Mouse (Mus musculus) kidney, embryonic 16.5 days (tissue): Measurements from ENCODE around the gene Msln. TPM values are rescaled to one million over a fixed set of nuclear protein-coding genes. Genes with fewer than 3 reads are reported as not detected.

Experiments used
- ATAC-seq: fragments of 200-750 bp; cut with Nextera tagmentation; 2 replicates; pipeline ENCODE4 v1.8.0; 2017; ENCODE audit warnings: moderate TSS enrichment; ENCODE audit not compliant: low FRiP score, low TSS enrichment
- H3K27ac ChIP-seq: fragments of 300-500 bp; sonication (generic); 2 replicates; pipeline ENCODE4 v1.5.1; 2014; ENCODE audit warnings: low read length
- H3K27me3 ChIP-seq: fragments of 300-500 bp; sonication (generic); 2 replicates; pipeline ENCODE4 v1.6.1; 2014; ENCODE audit warnings: low read length, control low read depth, mixed read lengths; ENCODE audit not compliant: insufficient read depth
- H3K36me3 ChIP-seq: fragments of 300-500 bp; sonication (generic); 2 replicates; pipeline ENCODE4 v1.6.1; 2014; ENCODE audit warnings: low read length, control low read depth, mixed read lengths; ENCODE audit not compliant: insufficient read depth
- H3K4me1 ChIP-seq: fragments of 300-500 bp; sonication (generic); 2 replicates; pipeline ENCODE4 v1.6.1; 2014; ENCODE audit warnings: low read length, control low read depth, mixed read lengths; ENCODE audit not compliant: insufficient read depth
- H3K4me2 ChIP-seq: fragments of 300-500 bp; sonication (generic); replicated peaks from 2 replicates; pipeline ENCODE4 v1.6.1; 2014; ENCODE audit warnings: low read depth, low read length
- H3K4me3 ChIP-seq: fragments of 300-500 bp; sonication (generic); 2 replicates; pipeline ENCODE4 v1.5.1; 2014; ENCODE audit warnings: mild to moderate bottlenecking, low read length
- H3K9ac ChIP-seq: fragments of 300-500 bp; sonication (generic); replicated peaks from 2 replicates; pipeline ENCODE4 v1.6.1; 2014; ENCODE audit warnings: low read length
- H3K9me3 ChIP-seq: fragments of 300-500 bp; sonication (generic); 2 replicates; pipeline ENCODE4 v1.6.1; 2016; ENCODE audit warnings: low read length, control low read depth
- WGBS: fragments of 180-500 bp; shearing (Covaris S2); extraction: QIAGEN DNeasy Blood & Tissue Kit; methylation state at CpG from one replicate; pipeline ENCODE4 v1.1.7; 2014; 5-methylcytosine and 5-hydroxymethylcytosine counted together
- microRNA-seq: library from miRNA; unstranded; fragments of <30 nt; microRNA quantifications from one replicate; pipeline ENCODE4, GENCODE M21; 2016
- polyA plus RNA-seq: library from polyadenylated mRNA; unstranded; fragments of >200 nt; fragmentation: Nextera tagmentation; extraction: Ambion mirVana; gene quantifications from 2 replicates; pipeline ENCODE4 v1.2.1, GENCODE M21; 2015

Gene Msln
- polyA plus RNA-seq, 1 experiment from 2014 or later: 7.8 TPM

DNA sequence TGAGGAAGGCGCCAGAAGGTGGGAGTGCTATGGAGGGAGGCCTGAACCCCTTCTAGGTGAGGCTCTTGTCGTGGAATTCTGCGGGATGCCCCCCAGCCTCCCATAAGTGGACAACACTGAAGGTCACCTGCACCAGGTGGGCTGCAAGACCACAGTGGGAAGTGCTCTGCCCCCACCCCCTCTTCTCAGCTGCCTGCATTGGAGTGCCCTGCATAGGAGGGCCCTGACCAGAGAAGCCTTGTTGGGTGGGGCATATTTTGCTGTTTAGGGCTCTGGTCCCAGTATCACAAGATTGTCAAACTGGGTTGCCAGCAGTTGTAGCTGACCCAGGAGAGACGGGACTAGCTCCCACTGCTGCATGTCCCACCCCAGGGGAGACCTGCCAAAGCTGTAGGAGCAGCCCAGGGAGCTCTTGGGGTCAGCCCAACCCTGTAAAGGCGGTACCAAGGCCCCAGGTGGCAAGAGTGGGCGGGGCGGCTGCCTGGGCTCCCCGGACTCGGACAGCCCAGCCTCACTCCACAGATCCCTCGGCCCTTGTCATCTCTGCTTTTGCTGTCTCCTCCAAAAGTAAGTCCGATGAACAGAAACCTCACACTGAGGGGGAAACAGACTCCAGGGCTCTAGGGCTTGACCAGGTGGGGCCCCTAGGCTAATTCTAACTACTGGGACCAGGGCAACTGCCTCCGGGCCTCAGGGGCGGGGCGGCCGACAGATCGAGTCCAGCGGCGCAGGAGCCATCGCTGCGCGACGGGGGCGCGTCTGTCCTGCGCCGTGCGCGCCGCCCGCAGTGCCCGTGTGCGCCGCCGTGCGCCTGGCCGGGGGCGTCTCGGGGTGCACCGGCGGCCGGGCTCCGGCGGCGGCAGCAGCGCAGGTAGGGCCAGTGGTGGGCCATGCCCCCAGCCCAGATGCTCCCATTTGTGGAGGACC, 37.2 kb downstream of the Msln start, which contains the start of gene Gng13:
TSS of gene Gng13 (plus strand) at position 461 of the 927 bp plus-strand sequence.
- WGBS: 2% methylated on average over 45 of the region's 45 CpGs
- Histone ChIP-seq H3K9me3 (no peaks in the 10 kb centered on the region), H3K27ac (no peak within 1 kb of the TSS), H3K27me3 (peaks cover 18% of the 10 kb centered on the region), H3K4me2 (peak within 1 kb of the TSS; percentile 66), H3K36me3 (peaks cover 22% of the 10 kb centered on the region), H3K4me3 (peak within 1 kb of the TSS; percentile 44), H3K4me1 (peaks cover 15% of the 10 kb centered on the region), H3K9ac (peak within 1 kb of the TSS; percentile 61)
- peak; percentile 62; the same call in 1 of the 2 replicates for ATAC-seq

DNA sequence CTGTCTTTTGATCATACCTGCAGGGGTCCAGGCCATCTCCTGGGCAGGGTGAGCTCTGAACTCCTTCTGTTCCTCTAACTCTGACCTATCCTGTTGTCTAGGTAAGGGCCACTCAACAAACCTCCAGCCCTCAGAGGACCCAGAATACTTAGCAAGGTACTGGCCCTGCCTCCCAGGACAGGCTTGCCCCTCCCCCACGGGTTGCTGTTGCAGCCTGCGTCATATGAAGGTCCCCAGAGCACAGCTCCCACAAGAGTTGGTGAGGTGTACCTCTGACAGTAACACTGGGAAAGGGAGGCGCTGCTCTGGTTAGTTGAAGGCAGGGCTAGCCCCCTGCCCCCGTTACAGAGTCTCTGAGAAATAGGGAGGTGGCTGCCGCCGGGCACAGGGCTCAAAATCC, 38.0 kb downstream of the Msln start:
- ATAC-seq: no peak
- no peak overlapping the region for H3K4me3 ChIP-seq
- H3K4me1 ChIP-seq: peaks cover 15% of the 10 kb centered on the region
- no peak overlapping the region for H3K9ac ChIP-seq
- H3K27ac ChIP-seq: no peak overlapping the region
- 8% methylated on average over 6 of the region's 6 CpGs for WGBS
- peaks cover 19% of the 10 kb centered on the region for H3K36me3 ChIP-seq
- H3K4me2 ChIP-seq: no peak overlapping the region
- no peaks in the 10 kb centered on the region for H3K9me3 ChIP-seq
- H3K27me3 ChIP-seq: peaks cover 18% of the 10 kb centered on the region

DNA sequence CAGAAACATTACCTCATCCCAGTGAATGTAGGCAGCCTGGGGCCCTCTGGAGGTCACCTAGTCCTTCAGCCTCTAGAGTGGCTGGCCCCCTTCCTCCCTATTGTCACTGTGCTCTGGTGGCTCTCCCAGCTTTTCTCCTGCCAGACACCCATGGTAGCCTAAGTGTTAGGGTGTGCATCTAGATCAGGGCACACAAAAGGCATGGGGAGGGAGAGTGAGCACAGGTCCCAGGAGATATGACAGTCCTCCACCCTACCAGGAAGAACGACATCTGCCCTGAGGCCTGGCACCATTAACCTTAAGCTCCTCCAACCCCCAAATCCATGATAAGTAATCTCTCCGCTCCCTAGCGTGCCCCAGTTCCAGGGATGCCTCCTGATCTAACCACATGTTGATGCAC, 38.6 kb downstream of the Msln start:
- Histone ChIP-seq H3K9me3 (no peaks in the 10 kb centered on the region), H3K4me3 (no peak overlapping the region), H3K4me2 (no peak overlapping the region), H3K27ac (no peak overlapping the region), H3K9ac (no peak overlapping the region), H3K4me1 (peaks cover 15% of the 10 kb centered on the region), H3K27me3 (peaks cover 18% of the 10 kb centered on the region), H3K36me3 (peaks cover 13% of the 10 kb centered on the region)
- ATAC-seq: no peak
- 65% methylated on average over 3 of the region's 3 CpGs for WGBS

DNA sequence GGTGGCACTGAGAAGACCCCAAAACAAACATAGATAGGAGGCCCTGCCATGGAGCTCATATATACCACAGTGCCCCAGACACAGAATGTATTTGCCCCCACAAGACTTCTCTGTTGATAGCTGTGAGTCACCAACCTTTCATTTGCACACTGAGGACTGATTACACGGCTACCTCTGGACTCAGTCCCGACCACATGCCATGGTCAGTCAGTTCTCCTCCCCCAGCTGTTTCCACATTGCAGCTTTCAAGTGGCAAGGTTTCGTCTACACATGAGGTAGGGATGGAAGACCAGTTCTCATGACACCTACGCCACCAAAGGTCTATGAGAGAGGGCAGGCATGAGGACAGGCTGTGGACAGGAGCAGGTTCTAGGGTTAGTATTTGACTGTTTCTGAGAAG, 43.0 kb downstream of the Msln start:
- Histone ChIP-seq H3K4me2 (no peak overlapping the region), H3K36me3 (no peaks in the 10 kb centered on the region), H3K27me3 (peaks cover 5% of the 10 kb centered on the region; the same call in 1 of the 2 replicates), H3K9me3 (0 out of 2 replicates have a peak, but pooled peaks cover 5% of the 10 kb centered on the region), H3K4me3 (no peak overlapping the region), H3K27ac (no peak overlapping the region), H3K4me1 (peaks cover 2% of the 10 kb centered on the region; the same call in 1 of the 2 replicates), H3K9ac (no peak overlapping the region)
- 77% methylated on average over 4 of the region's 4 CpGs for WGBS
- ATAC-seq: no peak

DNA sequence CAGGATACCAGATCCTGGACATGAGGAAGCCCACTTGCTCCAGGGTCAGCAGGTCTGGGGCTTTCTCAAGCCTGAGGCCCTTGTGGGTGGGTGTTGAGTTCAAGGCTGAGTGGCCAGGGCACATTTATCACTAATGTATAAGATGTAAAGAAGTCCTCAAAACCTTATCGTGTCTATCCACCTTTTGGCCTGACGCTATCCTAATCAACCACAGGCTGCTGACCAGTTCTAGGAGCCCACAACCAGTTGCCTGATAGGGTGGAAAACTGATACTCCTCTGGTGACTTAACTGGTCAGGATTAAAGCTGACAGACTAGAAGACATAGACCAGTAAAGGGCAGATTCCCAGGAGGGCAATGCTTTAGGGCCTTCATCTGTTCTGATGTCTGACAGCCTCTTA, 44.2 kb downstream of the Msln start:
- no peaks in the 10 kb centered on the region for H3K27me3 ChIP-seq
- H3K9me3 ChIP-seq: 0 out of 2 replicates have a peak, but pooled peaks cover 5% of the 10 kb centered on the region
- H3K27ac ChIP-seq: no peak overlapping the region
- H3K4me3 ChIP-seq: no peak overlapping the region
- no peak overlapping the region for H3K4me2 ChIP-seq
- H3K36me3 ChIP-seq: no peaks in the 10 kb centered on the region
- no peaks in the 10 kb centered on the region for H3K4me1 ChIP-seq
- 90% methylated on average over 2 of the region's 2 CpGs for WGBS
- no peak overlapping the region for H3K9ac ChIP-seq
- ATAC-seq: no peak

DNA sequence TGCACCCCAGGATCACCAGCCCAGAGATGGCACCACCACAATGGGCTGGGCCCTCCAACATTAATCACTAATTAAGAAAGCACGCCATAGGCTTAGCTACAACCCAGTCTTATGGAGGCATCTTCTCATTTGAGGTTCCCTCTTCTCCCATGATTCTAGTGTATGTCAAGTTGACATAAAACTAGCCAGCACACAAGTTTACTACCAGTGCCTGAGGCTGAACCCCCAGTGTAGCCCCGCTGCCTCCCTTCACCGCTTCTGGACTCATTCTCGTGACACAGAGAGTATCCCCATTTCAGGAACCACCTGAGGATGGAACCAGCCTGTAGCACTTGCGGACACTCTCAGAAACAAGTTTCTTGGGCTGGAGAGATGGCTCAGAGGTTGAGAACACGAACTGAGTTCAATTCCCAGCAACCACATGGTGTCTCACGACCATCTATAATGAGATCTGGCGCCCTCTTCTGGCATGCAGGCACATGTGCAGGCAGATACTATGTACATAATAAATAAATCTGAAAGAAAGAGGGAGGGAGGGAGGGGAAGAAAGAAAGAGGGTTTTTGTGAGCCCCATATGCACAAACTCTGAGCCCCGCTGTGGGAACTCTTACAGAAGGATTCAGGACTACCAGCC, 53.2 kb downstream of the Msln start:
- no peak for ATAC-seq
- Histone ChIP-seq H3K27ac (no peak overlapping the region), H3K9me3 (no peaks in the 10 kb centered on the region), H3K27me3 (no peaks in the 10 kb centered on the region), H3K4me1 (no peaks in the 10 kb centered on the region), H3K4me2 (no peak overlapping the region), H3K4me3 (no peak overlapping the region), H3K9ac (no peak overlapping the region), H3K36me3 (no peaks in the 10 kb centered on the region)
- 62% methylated on average over 9 of the region's 9 CpGs for WGBS

Small RNA genes lying within 50 kb of the gene (microRNA-seq; reads per million reads assigned to microRNA genes)
- gene Gm25083 (not detected), gene Mir6966 (not detected)

Other genes starting within 250 kb of the Msln start
- gene Sox8, start 183.7 kb downstream of the Msln start, polyA plus RNA-seq: 3.3 and 5.3 TPM in 2 replicates
- gene Lmf1, start 175.3 kb downstream of the Msln start, polyA plus RNA-seq: 32.7 and 35.4 TPM in 2 replicates
- 0.40 and 1.2 TPM in 2 replicates for gene Gng13, start 37.2 kb downstream of the Msln start, polyA plus RNA-seq
- 38.1 and 41.2 TPM in 2 replicates for gene Chtf18, start 27.0 kb downstream of the Msln start, polyA plus RNA-seq
- 26.2 and 26.8 TPM in 2 replicates for gene Rpusd1, start 26.7 kb downstream of the Msln start, polyA plus RNA-seq
- not detected in 2 replicates for gene Mslnl, start 18.3 kb downstream of the Msln start, polyA plus RNA-seq
- gene Narfl, start 19.4 kb upstream of the Msln start, polyA plus RNA-seq: 37.9 and 39.2 TPM in 2 replicates
- 79.8 and 83.7 TPM in 2 replicates for gene Haghl, start 31.3 kb upstream of the Msln start, polyA plus RNA-seq
- gene Ccdc78, start 32.2 kb upstream of the Msln start, polyA plus RNA-seq: 0.16 and 0.46 TPM in 2 replicates
- 105 and 109 TPM in 2 replicates for gene Fam173a, start 38.5 kb upstream of the Msln start, polyA plus RNA-seq
- gene AC134908.4, start 41.3 kb upstream of the Msln start, polyA plus RNA-seq: 0.40 and 0.57 TPM in 2 replicates
- gene Metrn, start 42.8 kb upstream of the Msln start, polyA plus RNA-seq: 56.8 and 57.1 TPM in 2 replicates
- 1.4 and 2.0 TPM in 2 replicates for gene Fbxl16, start 54.7 kb upstream of the Msln start, polyA plus RNA-seq
- gene Wdr24, start 69.2 kb upstream of the Msln start, polyA plus RNA-seq: 33.1 and 35.3 TPM in 2 replicates
- 72.3 and 73.0 TPM in 2 replicates for gene Jmjd8, start 74.5 kb upstream of the Msln start, polyA plus RNA-seq
- 387 and 393 TPM in 2 replicates for gene Stub1, start 79.0 kb upstream of the Msln start, polyA plus RNA-seq
- gene Rhbdl1, start 82.9 kb upstream of the Msln start, polyA plus RNA-seq: 3.3 and 4.0 TPM in 2 replicates
- gene Gm20683, start 87.4 kb upstream of the Msln start, polyA plus RNA-seq: 4.0 and 4.3 TPM in 2 replicates
- gene Rhot2, start 90.5 kb upstream of the Msln start, polyA plus RNA-seq: 29.3 and 32.5 TPM in 2 replicates
- gene Wdr90, start 107.1 kb upstream of the Msln start, polyA plus RNA-seq: 33.1 and 33.5 TPM in 2 replicates
- gene Mcrip2, start 114.4 kb upstream of the Msln start, polyA plus RNA-seq: 72.9 and 79.2 TPM in 2 replicates
- gene Mettl26, start 120.7 kb upstream of the Msln start, polyA plus RNA-seq: 100 and 102 TPM in 2 replicates
- gene Wfikkn1, start 126.5 kb upstream of the Msln start, polyA plus RNA-seq: 0.71 and 1.0 TPM in 2 replicates
- gene Rab40c, start 165.3 kb upstream of the Msln start, polyA plus RNA-seq: 33.5 and 33.7 TPM in 2 replicates
- 85.8 and 95.9 TPM in 2 replicates for gene Pigq, start 190.6 kb upstream of the Msln start, polyA plus RNA-seq
- gene Nhlrc4, start 190.6 kb upstream of the Msln start, polyA plus RNA-seq: 1.8 and 3.7 TPM in 2 replicates
- 8.1 and 9.5 TPM in 2 replicates for gene A930017K11Rik, start 198.2 kb upstream of the Msln start, polyA plus RNA-seq
- gene Capn15, start 231.4 kb upstream of the Msln start, polyA plus RNA-seq: 26.0 and 30.7 TPM in 2 replicates